Mouse (Mus musculus) adrenal gland, adult 18-20 months (tissue): Measurements from ENCODE around the gene Irgq. TPM values are rescaled to one million over a fixed set of nuclear protein-coding genes. Genes with fewer than 3 reads are reported as not detected.
"Not testable (repeated sequence)": the region's sequence is repeated elsewhere in the genome, so short reads cannot be mapped to it uniquely, and the experiment has no call there.

Source experiments
- DNase-seq, 2 experiments: peaks; one replicate each; pipeline ENCODE4 v3.0.0; 2021 to 2022; ENCODE audit warnings: low spot score in 2 of 2
- total RNA-seq, 2 experiments: library from RNA; stranded (reverse); gene quantifications; 1 replicate in 1 of 2; 2 replicates in 1 of 2; pipeline ENCODE4 v1.2.3; 2021

Irgq gene
- total RNA-seq, 2 experiments from 2014 or later, result 21.0 to 24.1 TPM

DNA sequence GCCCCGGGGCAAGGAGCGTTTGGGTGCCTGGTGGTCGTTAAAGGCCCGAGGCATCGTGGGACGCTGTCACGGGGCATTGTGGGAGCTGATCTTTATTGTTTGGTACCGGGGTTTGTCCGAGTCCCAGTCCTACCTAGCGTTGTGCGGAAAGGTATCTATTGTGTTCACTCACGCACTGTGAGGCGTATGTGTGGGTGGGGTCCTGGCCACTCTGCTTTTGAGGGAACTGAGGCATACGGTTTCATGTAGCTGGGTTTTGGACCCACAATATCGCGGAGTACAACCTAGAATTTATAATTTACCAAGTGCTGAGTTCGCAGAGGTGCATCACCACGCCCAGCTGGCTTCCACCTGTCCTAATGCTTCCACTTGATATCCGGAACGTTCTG lies 22.8 kb upstream of the Irgq start:
- DNase-seq, result peak in 1 of 2 experiments; percentile 15

DNA sequence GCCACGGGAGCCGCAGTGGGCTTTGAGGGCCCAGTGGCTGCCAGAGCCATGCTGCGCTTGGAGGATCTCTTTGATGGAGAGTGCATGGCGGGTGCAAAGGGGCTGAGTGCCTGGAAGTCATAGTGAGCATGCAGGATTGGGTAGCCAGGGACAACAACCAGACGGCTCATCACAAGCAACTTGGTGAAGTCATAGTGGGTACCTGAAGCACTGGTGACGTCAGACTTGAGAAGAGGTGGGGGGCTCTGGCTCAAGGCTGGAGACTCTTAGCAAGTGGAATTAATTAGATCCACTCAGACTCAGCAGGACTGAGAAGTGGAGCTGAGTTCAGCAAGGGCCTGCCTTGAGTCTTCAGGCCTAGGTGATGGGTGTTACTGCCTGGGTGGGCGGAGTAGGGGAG lies 18.1 kb upstream of the Irgq start, which contains the start of gene AC161166.1:
TSS of gene AC161166.1 (minus strand) at position 101 of the 400 bp plus-strand sequence.
- DNase-seq, result no peak

- not testable (repeated sequence) for DNase-seq
Observed at GRCm38 (mm10) chr7:24516319-24516718, 14.2 kb upstream of the Irgq start.

- no peak for DNase-seq
Observed at GRCm38 (mm10) chr7:24517077-24517476, 13.4 kb upstream of the Irgq start.

DNA sequence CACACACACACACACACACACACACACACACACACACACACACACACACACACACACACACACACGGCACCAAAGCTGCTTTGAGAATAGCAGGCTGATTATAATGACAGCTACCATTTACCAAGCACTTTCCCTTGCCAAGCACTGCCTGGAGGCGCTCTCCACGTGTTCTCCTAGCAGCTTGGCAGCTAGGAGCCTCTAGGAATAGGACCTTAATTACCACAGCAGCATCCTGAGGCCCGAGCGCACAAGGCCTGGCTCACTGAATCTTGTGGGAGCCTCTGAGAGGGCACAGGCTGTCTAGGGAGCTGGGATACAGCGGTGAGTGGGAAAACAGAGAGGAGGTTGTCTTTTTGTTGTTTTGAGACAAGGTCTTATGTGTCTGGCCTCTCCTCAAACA lies 12.8 kb upstream of the Irgq start:
- no peak for DNase-seq

GRCm38 (mm10) chr7:24519130-24519529 lies 11.4 kb upstream of the Irgq start:
- DNase-seq, result no peak

DNA sequence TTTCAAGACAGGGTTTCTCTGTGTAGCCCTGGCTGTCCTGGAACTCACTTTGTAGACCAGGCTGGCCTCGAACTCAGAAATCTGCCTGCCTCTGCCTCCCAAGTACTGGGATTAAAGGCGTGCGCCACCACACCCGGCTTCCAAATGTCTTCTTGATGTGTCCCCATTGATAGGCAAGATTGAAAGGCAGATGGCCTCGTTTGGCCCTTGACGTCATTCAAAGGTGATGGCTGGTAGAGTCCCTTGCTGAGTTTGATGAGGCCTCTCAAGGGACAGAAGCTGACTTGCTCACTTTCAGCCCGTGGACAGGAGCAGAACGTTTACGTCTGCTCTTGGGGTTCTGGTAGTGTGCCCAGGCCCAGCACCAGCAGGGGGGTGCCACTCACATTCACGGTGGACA lies 10.4 kb upstream of the Irgq start:
- DNase-seq, result not testable (repeated sequence)

GRCm38 (mm10) chr7:24522805-24523204 lies 7.7 kb upstream of the Irgq start:
- DNase-seq, result no peak

GRCm38 (mm10) chr7:24523723-24524122 lies 6.8 kb upstream of the Irgq start:
- DNase-seq, result no peak

DNA sequence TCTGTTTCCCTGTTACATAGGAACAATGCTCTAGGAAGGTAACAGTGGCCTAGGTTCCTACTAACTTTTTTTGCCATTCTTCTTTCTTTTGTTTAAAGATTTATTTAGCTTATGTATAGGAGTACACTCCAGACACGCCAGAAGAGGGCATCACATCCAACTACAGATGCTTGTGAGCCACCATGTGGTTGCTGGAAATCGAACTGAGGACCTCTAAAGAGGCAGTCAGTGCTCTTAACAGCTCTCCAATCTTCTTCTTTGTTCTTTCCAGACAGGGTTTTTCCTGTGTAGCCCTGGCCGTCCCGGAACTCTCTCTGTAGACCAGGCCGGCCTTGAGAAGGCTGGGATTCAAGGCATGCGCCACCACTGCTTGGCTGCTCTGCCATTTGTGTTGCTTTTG lies 5.5 kb upstream of the Irgq start:
- DNase-seq, result no peak

DNA sequence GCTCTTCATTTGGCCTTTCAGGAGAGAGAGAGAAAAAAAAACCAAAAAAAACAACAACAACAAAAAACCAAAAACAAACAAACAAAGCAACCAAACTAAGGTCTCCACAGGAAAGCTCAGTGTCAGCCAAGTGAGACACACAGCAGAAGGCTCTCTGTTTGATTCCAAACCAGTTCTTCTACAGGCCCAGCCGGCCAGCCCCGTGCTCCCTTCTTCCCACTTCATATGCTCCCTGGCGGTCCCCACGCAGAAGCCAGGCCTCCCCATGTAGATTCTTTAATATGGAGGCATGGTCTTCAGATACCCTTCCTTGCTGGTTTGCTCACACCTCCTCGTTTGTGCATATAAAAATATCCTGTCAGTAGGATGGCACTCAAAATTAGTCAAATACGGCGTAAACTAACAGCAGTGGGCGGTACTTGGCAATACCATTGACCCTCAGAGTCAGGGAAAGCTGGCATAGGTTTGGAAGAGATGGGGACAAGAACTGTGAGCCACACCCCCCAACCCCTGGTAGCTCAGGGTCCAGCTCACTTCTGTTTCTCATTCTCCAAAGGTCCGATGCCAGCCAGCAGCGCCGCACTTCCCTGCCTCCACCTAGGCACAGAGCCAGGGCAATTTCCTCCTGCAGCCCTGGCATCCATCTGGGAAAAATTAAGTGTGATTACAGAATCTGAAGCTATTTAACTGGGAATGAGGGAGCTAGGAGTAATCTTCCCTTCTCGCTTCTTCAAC lies 4.6 kb upstream of the Irgq start:
- no peak for DNase-seq

DNA sequence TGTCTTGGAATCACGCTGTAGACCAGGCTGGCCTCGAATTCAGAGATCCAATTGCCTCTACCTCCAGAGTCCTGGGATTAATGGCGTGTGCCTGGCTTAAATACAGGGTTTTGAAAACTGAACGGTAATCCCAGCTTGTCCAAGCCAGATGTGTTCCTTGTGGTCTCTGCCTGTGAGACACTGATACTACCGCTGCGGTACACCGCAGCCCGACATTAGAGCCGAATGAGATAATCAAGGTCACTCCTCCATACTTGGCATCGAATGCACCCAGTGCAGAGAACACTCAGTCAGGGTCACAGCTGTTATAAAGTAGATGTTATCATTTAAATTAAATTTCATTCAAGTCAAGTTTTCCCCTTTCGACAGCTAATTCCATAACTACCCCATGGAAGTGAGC lies 1.6 kb upstream of the Irgq start:
- no peak for DNase-seq

DNA sequence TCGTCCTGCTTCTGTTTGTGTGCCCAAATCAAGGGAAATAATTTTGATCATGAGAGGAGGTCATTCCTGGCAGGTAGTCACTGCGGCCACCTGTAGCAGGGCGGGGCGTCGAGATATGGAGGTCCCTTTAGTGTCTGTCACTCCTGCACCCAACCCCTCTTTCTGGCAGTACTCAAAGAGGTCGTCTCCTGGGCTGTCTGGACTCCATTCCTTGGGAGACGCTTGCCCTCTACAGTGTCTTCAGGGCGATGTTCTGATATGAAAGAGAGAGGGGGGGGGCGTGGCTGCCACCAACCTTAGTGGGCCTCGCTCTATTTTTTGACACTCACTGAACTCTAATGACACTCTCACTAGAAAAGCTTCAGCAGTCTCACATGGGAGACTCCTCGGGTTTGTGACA lies 909 bp upstream of the Irgq start:
- DNase-seq, result no peak

- DNase-seq, result peak; percentile 59 to 62
Observed at GRCm38 (mm10) chr7:24531211-24531971, 902 bp downstream of the Irgq start.

DNA sequence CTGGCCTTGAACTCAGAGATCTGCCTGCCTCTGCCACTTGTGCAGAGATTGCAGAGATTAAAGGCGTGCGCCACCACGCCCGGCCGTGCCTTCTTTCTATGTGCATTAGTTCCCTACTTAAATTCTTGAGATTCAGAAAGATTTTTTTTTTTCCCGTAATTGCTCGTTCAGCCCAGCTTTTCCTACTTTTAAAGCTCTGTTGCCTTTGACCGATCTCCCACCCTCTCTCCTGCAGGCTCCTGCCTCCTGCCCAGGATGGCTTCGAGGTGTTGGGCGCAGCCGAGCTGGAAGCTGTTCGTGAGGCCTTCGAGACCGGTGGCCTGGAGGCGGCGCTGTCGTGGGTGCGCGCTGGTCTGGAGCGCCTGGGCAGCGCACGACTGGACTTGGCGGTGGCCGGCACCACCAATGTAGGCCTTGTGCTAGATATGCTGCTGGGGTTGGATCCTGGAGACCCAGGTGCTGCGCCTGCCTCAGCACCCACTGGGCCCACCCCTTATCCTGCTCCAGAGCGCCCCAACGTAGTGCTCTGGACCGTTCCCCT lies 2.6 kb downstream of the Irgq start:
- DNase-seq, result no peak

- no peak for DNase-seq
Observed at GRCm38 (mm10) chr7:24533806-24534205, 3.3 kb downstream of the Irgq start.

DNA sequence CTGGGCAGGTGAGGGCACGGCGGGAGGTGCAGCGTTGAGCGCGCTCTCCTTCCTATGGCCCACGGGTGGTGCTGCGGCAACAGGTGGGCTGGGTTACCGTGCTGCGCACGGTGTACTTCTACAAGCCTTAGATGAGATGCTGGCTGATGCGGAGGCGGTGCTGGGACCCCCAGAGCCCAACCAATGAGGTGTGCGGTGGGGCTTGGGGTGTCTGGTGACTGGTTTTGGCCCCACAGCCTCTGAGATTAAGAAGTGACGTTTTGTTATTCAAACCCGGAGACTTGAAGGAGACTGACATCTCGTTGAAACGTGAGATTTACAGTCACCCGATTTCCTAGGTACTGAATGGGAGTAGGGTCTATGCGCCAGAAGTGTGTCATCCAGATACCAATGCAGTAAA lies 3.8 kb downstream of the Irgq start:
- no peak for DNase-seq

DNA sequence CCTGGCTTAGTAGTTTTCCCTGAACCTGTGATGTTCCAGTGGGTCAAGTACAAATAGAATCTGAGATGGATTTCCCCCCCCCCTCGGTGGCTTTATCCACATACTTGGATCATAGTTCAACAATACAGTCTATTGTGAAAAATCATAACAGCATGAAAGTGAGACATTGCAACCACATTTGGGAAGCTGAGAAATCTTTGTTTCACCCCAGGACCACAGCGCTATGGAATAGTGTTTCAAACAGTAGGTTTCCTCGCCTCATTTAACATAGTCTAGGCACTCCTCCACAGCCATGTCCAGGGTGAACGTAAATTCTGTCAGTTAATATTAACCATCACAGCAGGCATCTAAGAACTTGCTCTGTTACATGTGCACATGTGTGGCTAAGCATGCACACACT lies 6.6 kb downstream of the Irgq start:
- DNase-seq, result no peak

DNA sequence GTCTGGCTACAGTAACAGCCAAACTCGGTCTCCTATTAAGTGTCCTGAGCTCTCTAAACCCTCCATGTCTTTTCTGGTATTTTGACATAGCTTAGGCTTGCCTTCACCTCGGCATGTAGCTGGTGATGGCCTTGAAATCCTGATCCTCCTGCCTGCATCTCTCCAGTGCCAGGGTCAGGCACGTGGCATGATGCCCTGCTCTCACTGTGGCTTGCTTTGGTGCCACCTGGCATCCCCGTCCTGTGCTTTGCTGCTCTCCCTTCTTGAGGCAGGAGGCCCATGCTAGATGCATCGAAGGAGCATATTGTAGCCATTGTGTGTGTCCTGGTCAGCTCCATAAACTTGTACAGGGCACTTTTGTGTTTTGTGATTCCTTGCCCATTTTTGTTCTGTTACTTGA lies 7.1 kb downstream of the Irgq start:
- DNase-seq, result no peak

DNA sequence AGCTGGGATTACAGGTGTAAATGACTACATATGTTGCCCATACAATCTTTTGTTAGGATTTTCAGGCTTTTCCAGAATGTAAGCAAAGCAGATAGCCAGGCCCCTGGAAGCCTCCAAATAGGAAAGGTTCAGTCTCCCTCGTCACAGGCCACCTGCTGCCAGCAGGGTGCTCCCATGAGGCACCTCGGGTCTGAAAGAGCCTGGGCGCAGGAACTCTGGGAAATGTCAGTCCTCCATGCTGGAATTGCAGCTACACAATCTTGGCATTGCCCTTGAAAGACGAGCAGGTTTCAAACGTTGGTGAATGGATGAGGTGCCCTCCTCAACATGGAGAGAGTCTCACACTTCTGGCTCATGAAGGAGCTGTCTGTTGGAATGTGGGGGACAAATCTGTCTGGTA lies 7.7 kb downstream of the Irgq start:
- DNase-seq, result no peak

DNA sequence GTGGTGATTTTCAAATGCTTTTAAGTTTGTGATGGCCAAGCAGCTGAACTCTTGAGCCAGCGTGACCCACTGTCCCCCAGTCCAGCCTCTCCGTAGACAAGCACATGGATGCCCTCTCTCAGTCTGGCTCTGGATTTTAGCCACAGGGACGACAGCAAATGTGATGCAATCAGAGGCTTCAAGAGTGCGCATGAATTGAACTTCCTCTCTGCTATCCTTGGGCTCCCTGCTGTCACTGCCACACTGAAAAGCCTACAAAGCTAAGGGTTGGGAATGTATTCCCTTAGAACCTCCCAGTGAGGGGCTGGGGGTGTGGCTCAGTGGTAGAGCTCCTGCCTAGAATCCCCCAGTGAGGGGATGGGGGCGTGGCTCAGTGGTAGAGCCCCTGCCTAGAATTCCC lies 8.2 kb downstream of the Irgq start:
- DNase-seq, result no peak

GRCm38 (mm10) chr7:24539686-24540085 lies 9.2 kb downstream of the Irgq start:
- no peak for DNase-seq
